Mouse (Mus musculus): ENCODE measurements at regions not wholly inside any gene's neighbourhood (a gene's known extent, or its start where the extent isn't known, plus 50 kb on each side); places are given as distances from the start of the nearest gene placed in this dataset.

- DNase-seq = no peak
Observed at GRCm38 (mm10) chr13:60527806-60528205, 73.9 kb upstream of the Dapk1 start.

GRCm38 (mm10) chr13:60528819-60529218 lies 72.9 kb upstream of the Dapk1 start:
- no peak for DNase-seq

GRCm38 (mm10) chr13:60529381-60530069 lies 72.2 kb upstream of the Dapk1 start:
- DNase-seq = no peak

- DNase-seq = no peak
Observed at GRCm38 (mm10) chr13:60533871-60534427, 67.8 kb upstream of the Dapk1 start.

GRCm38 (mm10) chr13:60534501-60534900 lies 67.2 kb upstream of the Dapk1 start:
- no peak for DNase-seq

- no peak for DNase-seq
Observed at GRCm38 (mm10) chr13:60535045-60535444, 66.7 kb upstream of the Dapk1 start.

- no peak for DNase-seq
Observed at GRCm38 (mm10) chr13:60536725-60537124, 65.0 kb upstream of the Dapk1 start.

GRCm38 (mm10) chr13:60538110-60538509 lies 63.6 kb upstream of the Dapk1 start:
- DNase-seq = no peak

GRCm38 (mm10) chr13:60541165-60541564 lies 60.6 kb upstream of the Dapk1 start:
- no peak for DNase-seq

- DNase-seq = no peak
Observed at GRCm38 (mm10) chr13:60544363-60544762, 57.4 kb upstream of the Dapk1 start.

- no peak for DNase-seq
Observed at GRCm38 (mm10) chr13:60545999-60546733, 55.6 kb upstream of the Dapk1 start.

All from cerebellum, adult 11 months (tissue).